Mouse (Mus musculus) heart, adult 2 months (tissue): Measurements from ENCODE around the gene Serpinb9b.

ENCODE experiments used
- CTCF ChIP-seq: fragments of 200-600 bp; IDR thresholded peaks from 2 replicates; pipeline ENCODE4 v1.8.1; 2022; ENCODE audit warnings: antibody characterized with exemption, mild to moderate bottlenecking, moderate library complexity
- POLR2A ChIP-seq: fragments of 200-500 bp; IDR thresholded peaks from 2 replicates; pipeline ENCODE4 v1.6.1; 2011; ENCODE audit warnings: mild to moderate bottlenecking, low read depth, low read length, control low read depth; ENCODE audit not compliant: insufficient read depth

DNA sequence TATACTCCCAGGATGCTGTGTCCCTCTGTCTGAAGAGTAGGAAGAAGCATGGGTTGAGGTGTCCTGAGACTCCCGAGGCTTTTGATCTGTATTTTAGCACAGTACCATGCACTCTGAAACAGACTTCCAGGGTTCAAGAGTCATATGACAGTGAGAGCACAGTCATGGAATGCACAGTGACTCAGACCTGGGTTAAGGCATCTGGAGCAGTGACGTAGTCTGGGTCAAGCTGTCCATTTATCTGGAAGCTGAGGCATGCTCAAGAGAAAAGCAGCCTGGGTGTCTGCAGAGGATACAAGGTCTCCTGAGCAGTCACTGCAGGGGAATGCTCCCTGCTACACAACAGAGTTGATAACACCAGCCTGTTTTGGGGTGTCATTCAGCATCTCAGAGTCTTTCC, 1.3 kb downstream of the Serpinb9b start:
- TF ChIP-seq CTCF, result no peak
- no peak for TF ChIP-seq POLR2A
